Mouse (Mus musculus) gastrocnemius, adult 2 months (tissue): ENCODE results near the gene Rnf157. TPM values are rescaled to one million over a fixed set of nuclear protein-coding genes. Genes with fewer than 3 reads are reported as not detected.

Experiments used
- DNase-seq: peaks from one replicate; pipeline ENCODE4 v3.0.0; 2022
- H3K27ac ChIP-seq: fragments of 200-600 bp; 2 replicates; pipeline ENCODE4 v1.8.1; 2022; ENCODE audit warnings: mild to moderate bottlenecking
- H3K4me3 ChIP-seq: fragments of 200-600 bp; 2 replicates; pipeline ENCODE4 v1.8.1; 2022; ENCODE audit warnings: mild to moderate bottlenecking, moderate library complexity
- CTCF ChIP-seq: fragments of 200-600 bp; IDR thresholded peaks from 2 replicates; pipeline ENCODE4 v1.8.1; 2022; ENCODE audit warnings: antibody characterized with exemption, mild to moderate bottlenecking, moderate library complexity
- intact Hi-C: fragments of 180-260 bp; cut with DNase I; formaldehyde crosslinking; loops from one replicate; pipeline ENCODE4 v1.15.1; 2025
- total RNA-seq, 2 experiments: library from RNA; stranded (reverse); gene quantifications; 2 replicates each; pipeline ENCODE4 v1.2.3; 2021

Rnf157 gene
- total RNA-seq, 2 experiments from 2014 or later, result 24.3 to 32.0 TPM

DNA sequence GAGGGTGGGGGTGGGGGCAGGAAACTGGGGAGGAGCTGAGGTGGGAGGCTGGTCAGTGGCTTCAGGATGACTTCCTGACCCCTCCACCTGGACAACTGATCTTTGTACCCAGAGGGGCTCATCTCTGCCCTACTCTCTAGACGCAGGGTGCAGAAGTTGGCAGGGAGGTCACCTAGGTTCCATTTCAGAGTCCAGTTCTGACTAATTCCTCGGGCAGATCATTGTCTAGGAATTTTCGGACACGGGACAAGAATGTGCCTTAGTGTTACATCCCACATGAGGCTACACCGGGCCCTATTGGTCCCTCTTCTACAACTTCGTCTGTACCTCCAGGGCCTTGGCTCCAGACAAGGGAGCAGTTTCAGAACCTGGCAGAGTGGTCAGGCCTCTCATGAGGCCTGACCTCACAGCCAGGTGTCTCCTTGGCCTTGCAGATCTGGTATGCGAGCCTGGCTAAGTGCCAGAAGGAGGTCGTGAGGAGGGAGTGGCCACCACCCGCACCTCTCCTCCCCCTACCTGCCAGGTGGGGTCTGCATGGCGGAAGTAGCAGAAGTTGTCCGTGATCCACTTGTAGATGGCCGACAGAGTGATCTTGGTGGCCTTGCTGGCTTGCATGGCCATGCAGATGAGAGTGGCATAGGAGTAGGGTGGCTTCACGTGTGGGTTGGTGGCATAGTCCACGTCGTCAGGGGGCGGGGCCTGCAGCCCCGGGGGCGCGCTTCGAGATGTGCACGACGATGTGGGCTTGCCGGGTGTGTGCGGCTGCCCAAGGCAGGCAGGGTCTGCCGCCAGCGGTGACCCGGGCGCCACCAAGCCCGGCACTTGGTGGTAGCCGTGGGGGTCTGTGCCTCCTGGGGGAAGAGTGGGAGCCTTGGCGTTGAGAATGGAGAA, 79.1 kb downstream of the Rnf157 start:
- H3K4me3 ChIP-seq, result no peak overlapping the region
- intact Hi-C loops, result loop anchor here (2.0 kb wide), 1 partner anchor 15 kb away; no protein-coding TSS in a partner anchor
- H3K27ac ChIP-seq, result no peak overlapping the region
- TF ChIP-seq CTCF, result no peak
- peak; percentile 33 for DNase-seq

GRCm38 (mm10) chr11:116332983-116333270, 79.9 kb downstream of the Rnf157 start:
- Histone ChIP-seq H3K27ac (no peak overlapping the region), H3K4me3 (no peak overlapping the region)
- no peak for DNase-seq
- no peak for TF ChIP-seq CTCF
- intact Hi-C loops, result no loop called here

DNA sequence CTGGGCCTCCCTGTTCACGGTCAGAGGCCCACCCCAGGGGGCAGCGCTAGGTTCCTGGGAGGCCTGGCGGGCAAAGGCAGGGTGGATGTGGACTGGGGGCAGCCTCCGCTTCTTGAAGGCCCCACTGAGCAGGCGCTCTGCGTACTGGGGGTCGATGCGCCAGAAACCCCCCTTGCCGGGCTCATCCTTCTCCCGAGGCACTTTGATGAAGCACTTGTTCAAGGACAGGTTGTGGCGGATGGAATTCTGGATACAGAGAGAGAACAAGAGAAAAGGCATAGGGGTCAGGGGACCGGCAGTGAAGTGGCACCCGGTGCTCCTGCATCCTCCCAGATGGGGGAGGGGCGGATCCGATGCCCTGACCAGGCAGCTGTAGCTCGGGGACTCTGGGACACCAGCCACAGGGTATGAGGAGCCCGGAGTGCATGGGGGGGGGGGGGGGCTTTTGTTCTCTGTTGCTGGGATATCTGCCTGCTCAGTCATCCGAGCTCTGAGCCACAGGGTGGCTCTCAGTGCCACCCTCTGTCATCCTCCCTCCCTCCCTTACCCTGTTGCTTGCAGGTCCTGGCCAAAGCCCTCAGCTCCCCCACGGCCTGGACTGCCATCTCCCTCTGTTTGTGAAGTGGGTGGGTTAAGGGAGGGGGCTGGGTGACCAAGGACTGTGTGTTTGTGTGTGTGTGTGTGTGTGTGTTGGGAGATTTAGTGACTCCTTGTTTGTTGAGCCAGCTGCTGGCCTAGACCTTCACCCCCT, 80.4 kb downstream of the Rnf157 start:
- no peak for TF ChIP-seq CTCF
- DNase-seq, result no peak
- intact Hi-C loops, result no loop called here

DNA sequence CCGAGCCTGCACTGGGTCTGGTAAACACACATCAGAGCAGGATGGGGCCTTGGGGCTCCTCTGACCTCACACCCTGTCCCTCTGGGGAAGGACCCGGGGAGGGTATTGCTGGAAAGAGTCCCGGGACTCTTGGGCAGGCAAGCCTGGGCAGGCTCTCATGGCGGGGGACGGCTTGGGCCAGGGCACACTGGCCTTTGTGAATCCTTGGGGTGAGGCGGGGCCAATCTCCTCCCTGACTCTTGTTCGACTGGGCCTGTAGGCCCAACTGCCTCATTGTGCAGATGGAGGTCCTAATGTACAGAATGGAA, 82.7 kb downstream of the Rnf157 start:
- no peak for DNase-seq
- intact Hi-C loops, result no loop called here
- no peak overlapping the region for H3K4me3 ChIP-seq
- no peak overlapping the region for H3K27ac ChIP-seq
- TF ChIP-seq CTCF, result no peak

More for the DNA sequence above, 80.4 kb downstream of the Rnf157 start:
- no peak overlapping the region for H3K27ac ChIP-seq
- no peak overlapping the region for H3K4me3 ChIP-seq

GRCm38 (mm10) chr11:116329314-116330210, 83.3 kb downstream of the Rnf157 start:
- no peak overlapping the region for H3K4me3 ChIP-seq

GRCm38 (mm10) chr11:116326963-116327603, 85.7 kb downstream of the Rnf157 start:
- DNase-seq, result no peak
- Histone ChIP-seq H3K4me3 (no peak overlapping the region), H3K27ac (no peak overlapping the region)
- TF ChIP-seq CTCF, result no peak
- intact Hi-C loops, result no loop called here

More at GRCm38 (mm10) chr11:116329314-116330210, 83.3 kb downstream of the Rnf157 start:
- DNase-seq, result peak; percentile 20
- TF ChIP-seq CTCF, result no peak
- no peak overlapping the region for H3K27ac ChIP-seq
- intact Hi-C loops, result no loop called here

DNA sequence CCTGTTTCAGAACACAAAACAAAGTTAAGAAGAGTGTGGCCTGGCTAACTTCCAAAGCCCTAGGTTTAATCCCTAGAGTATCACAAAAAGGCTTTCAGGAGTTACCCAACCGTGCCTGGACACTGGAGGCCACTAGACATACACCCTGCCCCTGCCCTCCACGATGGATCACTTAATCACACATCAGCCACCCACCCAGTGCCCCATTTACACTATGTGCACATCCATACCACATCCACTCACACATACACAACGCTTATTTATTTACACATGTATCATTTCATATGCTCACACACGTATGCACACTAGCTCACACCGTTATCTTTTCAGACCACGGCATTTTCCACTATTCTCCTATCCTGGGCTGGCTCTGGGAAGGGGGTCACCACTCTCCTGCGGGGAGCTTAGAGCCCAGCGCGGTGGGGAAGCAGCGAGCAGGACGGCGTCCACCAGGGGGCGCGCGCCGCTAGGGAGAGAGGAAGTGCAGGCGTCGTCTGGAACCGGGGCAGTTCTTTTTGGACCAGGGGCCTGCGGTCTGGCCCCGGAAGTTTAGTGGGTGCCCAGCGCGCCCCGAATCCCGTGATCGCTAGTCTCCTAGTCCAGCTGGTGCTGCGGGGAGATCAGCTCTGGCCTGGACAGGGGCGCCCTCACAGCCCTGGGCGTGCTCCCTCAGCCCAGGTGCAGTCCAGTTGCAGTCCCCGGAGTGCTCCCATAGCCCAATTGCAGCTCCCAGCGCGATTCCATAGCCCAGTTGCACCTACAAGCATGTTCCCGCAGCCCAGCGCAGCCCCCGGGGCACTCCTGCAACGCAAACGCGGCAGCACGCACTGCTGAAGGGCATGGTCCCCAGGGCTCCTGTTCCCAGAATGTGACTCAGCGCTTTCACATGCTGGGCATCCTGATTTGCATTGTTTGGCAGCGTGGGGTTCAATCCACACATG, 93.8 kb downstream of the Rnf157 start:
- peak; percentile 99; the same call in 1 of the 2 replicates for TF ChIP-seq CTCF
- H3K27ac ChIP-seq, result peak overlapping the region; percentile 76
- intact Hi-C loops, result loop anchor here (1.0 to 2.0 kb wide), 3 partner anchors 16 to 145 kb away; partner anchors contain the start of gene Foxj1
- H3K4me3 ChIP-seq, result peak overlapping the region; percentile 69
- DNase-seq, result peak; percentile 92

DNA sequence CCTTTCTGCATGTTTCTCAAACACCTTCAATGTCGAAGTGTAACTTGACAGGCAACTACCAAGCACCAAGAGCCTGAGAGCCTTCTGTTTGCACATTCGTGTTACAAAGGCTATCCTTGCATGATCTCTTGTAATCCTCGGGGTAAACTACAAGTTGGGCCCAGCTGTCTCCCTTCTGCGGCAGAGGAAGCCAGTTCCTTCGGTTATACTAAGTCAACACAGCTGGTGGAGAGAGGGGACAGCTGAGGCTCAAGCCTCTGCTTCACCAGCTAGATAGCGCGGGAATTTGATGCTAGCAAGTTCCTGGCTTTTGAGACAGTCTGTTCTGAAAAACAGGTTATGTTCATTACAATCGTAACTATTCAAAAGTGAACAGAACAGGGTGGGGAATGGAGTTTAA, 100.5 kb downstream of the Rnf157 start:
- Histone ChIP-seq H3K4me3 (no peak overlapping the region), H3K27ac (no peak overlapping the region)
- DNase-seq, result no peak
- no peak for TF ChIP-seq CTCF
- intact Hi-C loops, result no loop called here

GRCm38 (mm10) chr11:116311169-116311568, 101.7 kb downstream of the Rnf157 start:
- intact Hi-C loops, result no loop called here
- no peak for TF ChIP-seq CTCF
- H3K4me3 ChIP-seq, result no peak overlapping the region
- DNase-seq, result no peak
- H3K27ac ChIP-seq, result no peak overlapping the region

DNA sequence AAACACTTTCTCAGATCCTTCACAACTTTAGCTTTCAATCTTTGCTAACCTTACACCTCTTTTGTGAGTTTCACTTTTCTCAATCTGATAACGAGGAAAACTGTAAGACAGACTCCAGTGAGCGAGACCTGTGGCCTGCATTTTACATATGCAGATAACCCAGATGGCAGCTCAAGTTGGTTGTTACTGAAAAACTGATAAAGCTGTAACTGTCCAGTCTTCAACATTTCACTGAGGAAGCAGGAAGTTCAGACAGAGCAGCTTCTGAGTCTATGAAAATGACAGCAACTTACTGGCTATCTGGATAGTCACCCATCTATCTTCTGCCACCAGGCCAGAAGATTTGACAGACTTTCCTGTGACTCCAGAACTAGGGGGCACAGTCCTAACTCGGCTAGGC, 103.2 kb downstream of the Rnf157 start:
- H3K27ac ChIP-seq, result no peak overlapping the region
- no peak for TF ChIP-seq CTCF
- H3K4me3 ChIP-seq, result no peak overlapping the region
- DNase-seq, result no peak
- intact Hi-C loops, result no loop called here
